Mouse (Mus musculus): Measurements from ENCODE around the gene Etfa.

The Etfa gene

DNA sequence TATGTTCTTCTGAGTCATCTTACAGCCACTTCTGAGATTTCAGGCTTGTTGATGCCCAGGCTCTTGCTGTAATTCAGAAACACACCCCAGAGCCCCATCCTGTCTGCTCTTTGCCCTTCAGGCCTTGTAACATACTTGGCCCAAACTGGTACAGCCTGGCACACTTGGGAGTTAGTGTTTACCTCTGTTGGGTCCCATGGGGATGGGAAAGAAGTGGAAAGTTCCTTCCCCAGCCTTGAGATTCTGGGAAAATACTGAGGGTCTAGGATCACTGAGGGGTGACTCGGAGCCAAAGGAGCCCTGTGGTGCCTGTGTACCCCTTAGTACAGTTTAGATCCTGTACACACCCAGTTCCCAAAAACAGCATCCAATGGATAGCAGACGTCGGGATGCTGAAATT lies 90.3 kb downstream of the Etfa start:
- no peak for DNase-seq

DNA sequence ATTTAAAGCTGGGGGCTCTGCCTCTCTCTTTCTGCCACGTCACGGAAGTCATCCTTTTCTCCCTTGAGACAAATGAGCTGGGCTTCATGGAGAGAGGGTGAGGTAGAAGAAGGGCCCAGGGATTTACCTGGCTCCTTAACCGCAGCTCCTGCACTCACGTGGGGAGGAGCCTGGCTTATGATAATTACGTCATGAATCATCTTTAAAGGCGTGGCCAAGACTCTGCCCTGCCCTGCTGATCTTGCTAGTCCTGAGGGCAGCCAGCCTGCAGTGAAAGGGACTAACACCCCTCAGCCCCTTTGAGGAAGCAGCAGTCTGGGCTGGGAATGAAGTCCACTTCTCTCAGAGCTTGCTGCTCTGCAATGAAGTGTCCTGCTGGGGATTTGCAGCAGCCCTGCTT lies 100.9 kb downstream of the Etfa start:
- no peak for DNase-seq

DNA sequence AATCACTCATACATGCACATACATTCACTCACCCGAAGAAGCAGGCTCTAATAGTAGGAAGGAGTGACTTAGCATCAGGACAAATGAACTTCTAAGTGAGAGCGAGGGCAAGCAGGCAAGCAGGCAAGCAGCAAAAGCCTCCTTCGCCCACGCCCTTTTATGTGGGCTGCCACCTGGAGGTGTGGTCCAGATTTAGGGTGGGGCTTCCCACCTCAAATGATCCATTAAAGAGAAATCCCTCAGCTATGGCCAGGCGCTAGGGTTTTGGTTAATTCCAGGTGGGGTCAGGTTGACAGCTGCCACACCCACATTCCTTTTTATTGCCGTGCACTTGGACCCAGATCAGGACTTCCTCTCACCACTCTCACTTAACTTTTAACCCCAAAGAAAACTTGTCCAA lies 101.6 kb downstream of the Etfa start:
- no peak for DNase-seq

DNA sequence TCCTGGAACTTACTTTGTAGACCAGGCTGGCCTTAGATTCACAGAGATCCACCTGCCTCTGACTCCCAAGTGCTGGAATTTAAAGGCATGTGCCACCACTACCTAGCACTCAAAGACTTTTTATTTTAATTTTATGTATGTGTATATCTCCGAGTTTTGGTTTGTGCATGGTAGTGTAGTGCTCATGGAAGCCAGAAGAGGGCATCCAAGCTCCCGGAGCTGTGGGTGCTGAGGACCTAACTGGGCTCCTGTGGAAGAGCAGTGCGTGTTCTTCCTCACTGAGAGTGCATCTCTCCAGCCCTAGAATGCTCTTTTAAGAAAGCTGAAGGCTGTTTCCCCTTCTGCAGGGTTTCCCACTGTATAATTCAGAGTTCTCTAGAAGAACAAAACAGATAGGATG lies 102.2 kb downstream of the Etfa start:
- no peak for DNase-seq

DNA sequence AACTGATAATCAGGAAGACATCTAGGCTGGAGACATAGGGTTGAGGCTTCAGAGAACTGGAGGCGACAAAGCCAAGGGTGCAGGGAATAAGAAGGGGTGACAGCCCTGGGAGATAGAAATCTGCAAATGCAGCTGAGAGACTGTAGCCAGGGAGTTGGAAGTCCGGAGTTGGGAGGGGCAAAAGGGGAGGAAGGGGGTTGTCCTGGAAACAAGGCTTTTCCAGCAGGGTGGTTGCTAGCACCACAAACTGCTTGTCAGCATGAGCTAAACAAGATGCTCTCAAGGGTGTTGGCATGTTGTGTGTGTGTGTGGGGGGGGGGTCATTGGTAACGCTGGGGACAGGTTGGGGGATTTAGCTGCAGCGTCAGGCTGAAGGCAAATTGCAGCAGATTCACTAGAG lies 103.2 kb downstream of the Etfa start:
- DNase-seq = no peak

DNA sequence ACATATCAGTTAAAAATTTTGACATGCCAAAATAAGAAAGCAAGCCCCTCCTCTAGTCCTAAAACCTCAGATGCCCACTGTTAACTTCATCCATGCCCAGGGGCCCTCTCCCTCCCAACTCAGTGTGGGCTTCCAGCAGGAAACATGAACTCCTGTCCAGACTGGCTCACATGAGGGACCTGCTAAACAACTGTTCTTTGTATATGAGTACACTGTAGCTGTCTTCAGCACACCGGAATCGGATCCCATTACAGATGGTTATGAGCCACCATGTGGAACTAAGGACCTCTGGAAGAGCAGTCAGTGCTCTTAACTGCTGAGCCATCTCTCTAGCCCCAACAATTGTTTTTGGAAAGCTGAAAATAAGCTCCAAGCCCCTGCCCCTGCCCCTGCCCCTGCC lies 105.3 kb downstream of the Etfa start:
- no peak for DNase-seq

DNA sequence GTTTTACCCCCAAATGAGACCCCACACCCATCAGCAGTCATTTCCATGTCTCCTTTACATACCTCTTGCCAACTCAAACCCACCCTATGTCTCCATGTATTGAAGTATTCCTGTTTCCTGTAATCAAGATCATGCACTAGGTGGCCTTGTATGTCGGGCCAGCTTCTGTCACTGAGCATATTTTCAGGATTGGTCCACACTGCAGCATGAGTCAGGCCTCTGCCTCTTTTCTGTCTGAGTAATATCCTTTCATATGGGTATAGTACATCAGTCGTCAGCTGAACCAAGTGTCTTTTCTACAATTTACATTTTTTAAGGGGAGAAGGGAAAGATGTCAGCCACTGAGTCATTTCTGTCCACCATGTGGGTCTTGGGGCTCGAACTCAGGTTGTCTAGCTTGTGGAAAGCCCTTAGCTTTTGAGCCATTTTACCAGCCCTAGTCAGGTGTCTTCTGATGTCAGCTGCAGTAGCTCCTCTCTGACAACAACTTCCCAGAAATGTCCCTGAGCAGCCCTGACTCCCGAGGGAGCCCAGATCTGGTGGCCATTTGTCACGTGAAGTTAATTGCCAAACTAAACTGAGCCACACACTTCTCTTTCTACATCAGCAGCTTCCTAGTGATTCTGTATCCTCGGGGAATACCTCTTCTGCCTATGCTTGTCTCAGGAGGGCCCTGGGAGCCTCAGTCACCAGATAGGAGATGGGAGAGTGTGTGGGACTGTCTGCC lies 106.9 kb downstream of the Etfa start:
- no peak for DNase-seq

All from cerebellum, adult 8-10 months (tissue).